Mouse (Mus musculus): ENCODE results near the gene Fhl3. TPM values are rescaled to one million over a fixed set of nuclear protein-coding genes. Genes with fewer than 3 reads are reported as not detected.

The Fhl3 gene
- polyA plus RNA-seq (2015; fragmentation: Nextera tagmentation; extraction: Ambion mirVana): 5.2 and 5.8 TPM in 2 replicates

GRCm38 (mm10) chr4:124700248-124700971 is at the start of gene Fhl3:
Gene Fhl3 (plus strand): TSS chr4:124700701.
- Histone ChIP-seq H3K4me1 (ENCODE audit: insufficient read depth, low read depth, low read length) (peaks cover 22% of the 10 kb centered on the region), H3K9ac (replicated peaks; ENCODE audit: low read depth) (peak within 1 kb of the TSS; percentile 27), H3K9me3 (ENCODE audit: low read length) (no peaks in the 10 kb centered on the region), H3K27me3 (replicated peaks; ENCODE audit: insufficient read depth, low read length) (peaks cover 2% of the 10 kb centered on the region; the same call in 1 of the 2 replicates), H3K4me3 (ENCODE audit: low read depth, low read length) (peak within 1 kb of the TSS; percentile 59), H3K4me2 (replicated peaks; ENCODE audit: low read depth, low read length) (peak within 1 kb of the TSS; percentile 90), H3K36me3 (ENCODE audit: insufficient read depth, low read length) (no peaks in the 10 kb centered on the region), H3K27ac (ENCODE audit: low read length) (peak within 1 kb of the TSS; percentile 39)
- WGBS: 1% methylated on average over 31 of the region's 59 CpGs
- DNase-seq (ENCODE audit: low spot score) (peak; percentile 49), ATAC-seq (peak; percentile 44)
- TF ChIP-seq EP300 (IDR thresholded peaks at IDR 0.05) (no peak), CTCF (IDR thresholded peaks at IDR 0.05) (peak; percentile 27; the same call in 1 of the 2 replicates)

- peaks cover 33% of the 10 kb centered on the region for H3K27me3 ChIP-seq (replicated peaks; ENCODE audit: insufficient read depth, low read length)
- 4% methylated on average over 9 of the region's 9 CpGs for WGBS
- no peak overlapping the region for H3K4me3 ChIP-seq (ENCODE audit: low read depth, low read length)
- ATAC-seq: no peak
- DNase-seq (ENCODE audit: low spot score): no peak
- H3K9ac ChIP-seq (replicated peaks; ENCODE audit: low read depth): no peak overlapping the region
- H3K36me3 ChIP-seq (ENCODE audit: insufficient read depth, low read length): no peaks in the 10 kb centered on the region
- H3K9me3 ChIP-seq (ENCODE audit: low read length): no peaks in the 10 kb centered on the region
- TF ChIP-seq CTCF (IDR thresholded peaks at IDR 0.05): no peak
- TF ChIP-seq EP300 (IDR thresholded peaks at IDR 0.05): no peak
- H3K4me2 ChIP-seq (replicated peaks; ENCODE audit: low read depth, low read length): no peak overlapping the region
- no peaks in the 10 kb centered on the region for H3K4me1 ChIP-seq (ENCODE audit: insufficient read depth, low read depth, low read length)
- no peak overlapping the region for H3K27ac ChIP-seq (ENCODE audit: low read length)
Measured at GRCm38 (mm10) chr4:124652886-124653285, 47.6 kb upstream of the Fhl3 start.

- DNase-seq (ENCODE audit: low spot score) (no peak), ATAC-seq (no peak)
- Histone ChIP-seq H3K4me1 (ENCODE audit: insufficient read depth, low read depth, low read length) (peaks cover 4% of the 10 kb centered on the region; the same call in 1 of the 2 replicates), H3K36me3 (ENCODE audit: insufficient read depth, low read length) (no peaks in the 10 kb centered on the region), H3K9me3 (ENCODE audit: low read length) (no peaks in the 10 kb centered on the region), H3K9ac (replicated peaks; ENCODE audit: low read depth) (no peak within 1 kb of the TSS), H3K4me2 (replicated peaks; ENCODE audit: low read depth, low read length) (peak within 1 kb of the TSS; percentile 96), H3K27ac (ENCODE audit: low read length) (no peak within 1 kb of the TSS), H3K27me3 (replicated peaks; ENCODE audit: insufficient read depth, low read length) (peaks cover 68% of the 10 kb centered on the region), H3K4me3 (ENCODE audit: low read depth, low read length) (peak within 1 kb of the TSS; percentile 59)
- TF ChIP-seq CTCF (IDR thresholded peaks at IDR 0.05) (peak; percentile 22; the same call in 1 of the 2 replicates), EP300 (IDR thresholded peaks at IDR 0.05) (no peak)
- WGBS: 2% methylated on average over 15 of the region's 15 CpGs
Measured at GRCm38 (mm10) chr4:124656518-124656853, 44.0 kb upstream of the Fhl3 start, which contains the start of gene Pou3f1. Gene Pou3f1 (plus strand): TSS chr4:124656807.

DNA sequence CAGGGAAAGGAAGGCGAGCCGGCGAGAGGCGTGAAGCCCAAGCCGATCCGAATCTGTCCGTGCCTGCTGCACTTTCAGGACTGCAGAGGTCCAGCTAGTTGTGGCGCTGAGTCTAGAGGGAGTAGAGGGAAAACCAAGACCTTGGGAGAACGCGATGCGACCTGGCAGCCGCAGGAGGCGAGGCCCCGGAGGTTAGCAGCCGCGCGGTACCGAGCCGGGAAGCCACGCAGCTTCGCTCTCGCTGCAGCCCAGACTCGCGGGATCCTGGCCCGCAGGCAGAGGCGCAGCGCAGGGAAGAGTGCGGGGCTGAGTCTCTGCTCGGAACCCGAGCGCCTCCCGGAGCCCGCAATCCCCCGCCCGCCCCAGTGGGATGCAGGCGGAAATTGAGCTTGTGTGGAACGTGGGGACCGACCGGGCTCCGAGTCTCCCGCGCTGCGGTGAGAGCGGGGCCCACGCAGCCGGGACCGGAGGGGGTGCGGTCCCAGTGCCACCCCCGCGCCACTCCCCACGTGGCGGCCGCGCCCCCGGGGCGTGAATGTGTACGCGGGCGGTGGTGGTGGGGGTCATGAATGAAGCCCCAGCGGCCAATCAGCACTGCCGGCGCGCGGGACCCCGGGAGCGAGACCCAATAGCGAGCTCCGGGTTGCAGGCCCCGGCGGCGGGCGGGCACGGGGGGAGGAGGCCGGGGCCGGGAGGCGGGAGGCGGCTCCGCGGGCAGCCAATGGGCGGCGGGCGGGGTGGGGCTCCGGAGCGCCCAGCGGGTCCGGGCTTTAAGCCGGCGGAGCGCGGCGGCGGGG is 43.4 kb upstream of the Fhl3 start:
- H3K4me2 ChIP-seq (replicated peaks; ENCODE audit: low read depth, low read length): peak overlapping the region; percentile 96
- ATAC-seq (peak; percentile 93), DNase-seq (ENCODE audit: low spot score) (peak; percentile 70)
- peaks cover 4% of the 10 kb centered on the region; the same call in 1 of the 2 replicates for H3K4me1 ChIP-seq (ENCODE audit: insufficient read depth, low read depth, low read length)
- H3K4me3 ChIP-seq (ENCODE audit: low read depth, low read length): peak overlapping the region; percentile 59
- TF ChIP-seq EP300 (IDR thresholded peaks at IDR 0.05) (no peak), CTCF (IDR thresholded peaks at IDR 0.05) (no peak)
- H3K9me3 ChIP-seq (ENCODE audit: low read length): no peaks in the 10 kb centered on the region
- H3K36me3 ChIP-seq (ENCODE audit: insufficient read depth, low read length): no peaks in the 10 kb centered on the region
- under 1% methylated on average over 35 of the region's 92 CpGs for WGBS
- H3K27me3 ChIP-seq (replicated peaks; ENCODE audit: insufficient read depth, low read length): peaks cover 74% of the 10 kb centered on the region
- H3K9ac ChIP-seq (replicated peaks; ENCODE audit: low read depth): no peak overlapping the region
- no peak overlapping the region for H3K27ac ChIP-seq (ENCODE audit: low read length)

GRCm38 (mm10) chr4:124657781-124658180 is 42.7 kb upstream of the Fhl3 start:
- 0% methylated on average over 20 of the region's 61 CpGs for WGBS
- Histone ChIP-seq H3K36me3 (ENCODE audit: insufficient read depth, low read length) (no peaks in the 10 kb centered on the region), H3K4me1 (ENCODE audit: insufficient read depth, low read depth, low read length) (peaks cover 4% of the 10 kb centered on the region; the same call in 1 of the 2 replicates), H3K27me3 (replicated peaks; ENCODE audit: insufficient read depth, low read length) (peaks cover 79% of the 10 kb centered on the region), H3K9me3 (ENCODE audit: low read length) (no peaks in the 10 kb centered on the region), H3K4me2 (replicated peaks; ENCODE audit: low read depth, low read length) (peak overlapping the region; percentile 96), H3K27ac (ENCODE audit: low read length) (no peak overlapping the region), H3K4me3 (ENCODE audit: low read depth, low read length) (peak overlapping the region; percentile 59), H3K9ac (replicated peaks; ENCODE audit: low read depth) (no peak overlapping the region)
- TF ChIP-seq EP300 (IDR thresholded peaks at IDR 0.05) (no peak), CTCF (IDR thresholded peaks at IDR 0.05) (no peak)
- ATAC-seq (0 out of 2 replicates have a peak, but pooled peaks have one; percentile 1), DNase-seq (ENCODE audit: low spot score) (no peak)

- peak overlapping the region; percentile 59; the same call in 1 of the 2 replicates for H3K4me3 ChIP-seq (ENCODE audit: low read depth, low read length)
- DNase-seq (ENCODE audit: low spot score) (no peak), ATAC-seq (no peak)
- H3K9ac ChIP-seq (replicated peaks; ENCODE audit: low read depth): no peak overlapping the region
- peak overlapping the region; percentile 96; the same call in 1 of the 2 replicates for H3K4me2 ChIP-seq (replicated peaks; ENCODE audit: low read depth, low read length)
- H3K9me3 ChIP-seq (ENCODE audit: low read length): no peaks in the 10 kb centered on the region
- no peak overlapping the region for H3K27ac ChIP-seq (ENCODE audit: low read length)
- TF ChIP-seq CTCF (IDR thresholded peaks at IDR 0.05) (no peak), EP300 (IDR thresholded peaks at IDR 0.05) (no peak)
- H3K4me1 ChIP-seq (ENCODE audit: insufficient read depth, low read depth, low read length): peaks cover 4% of the 10 kb centered on the region; the same call in 1 of the 2 replicates
- no peaks in the 10 kb centered on the region for H3K36me3 ChIP-seq (ENCODE audit: insufficient read depth, low read length)
- 2% methylated on average over 34 of the region's 39 CpGs for WGBS
- H3K27me3 ChIP-seq (replicated peaks; ENCODE audit: insufficient read depth, low read length): peaks cover 85% of the 10 kb centered on the region
Measured at GRCm38 (mm10) chr4:124658412-124658851, 42.1 kb upstream of the Fhl3 start.
